Mouse (Mus musculus): ENCODE data around the gene Gm20388.
"Not testable (repeated sequence)": the region's sequence is repeated elsewhere in the genome, so short reads cannot be mapped to it uniquely, and the experiment has no call there.

The Gm20388 gene

DNA sequence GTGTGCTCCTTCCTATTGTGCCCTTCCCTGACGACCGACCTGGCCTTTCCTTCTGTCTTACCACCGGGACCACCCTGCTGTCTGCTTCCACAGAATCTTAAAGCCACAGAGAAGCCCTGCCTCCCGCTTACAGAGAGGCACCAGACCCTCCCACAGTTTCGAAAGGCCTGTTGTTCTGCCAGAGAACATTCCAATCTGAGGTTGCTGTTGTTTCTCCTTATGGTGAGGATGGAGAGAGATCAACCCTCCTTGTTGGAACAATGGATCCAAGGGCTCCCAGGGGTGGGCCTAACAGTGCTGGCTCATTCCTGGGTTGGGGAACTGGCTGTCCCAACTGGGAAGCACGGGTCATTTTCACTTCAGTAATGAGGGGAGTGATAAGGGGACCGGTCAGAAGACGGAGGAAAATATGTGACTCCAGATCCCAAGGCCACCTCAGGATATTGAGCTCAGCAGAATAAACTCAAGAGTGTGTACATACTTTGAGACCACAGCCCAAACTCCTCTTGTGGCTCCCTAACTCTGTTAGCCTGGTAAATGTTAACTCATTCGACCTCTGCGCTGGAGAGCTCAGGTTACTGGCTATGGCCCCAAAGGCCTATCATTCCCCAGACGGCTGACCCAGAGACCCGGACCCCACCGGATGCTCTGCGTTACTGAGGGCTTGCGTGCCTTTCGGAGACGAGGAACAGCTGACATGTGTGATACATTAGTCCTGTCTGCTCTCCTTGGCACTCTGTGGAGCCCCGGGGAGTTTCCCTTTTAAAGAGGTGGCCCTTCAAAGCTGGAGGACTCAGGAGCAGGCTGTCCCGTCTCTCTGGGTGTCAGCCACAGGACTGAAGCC, 3275.1 kb downstream of the Gm20388 start, which contains the start of gene Dpep1:
Gene Dpep1, plus strand, starts transcription at position 677 of the 844 bp plus-strand sequence.
- DNase-seq (ENCODE audit: low spot score in 2 of 2) = peak in 1 of 2 experiments; percentile 55

- DNase-seq (ENCODE audit: low spot score in 2 of 2) = no peak
Measured at GRCm38 (mm10) chr8:123188006-123188405, 3277.4 kb downstream of the Gm20388 start.

- no peak for DNase-seq (ENCODE audit: low spot score in 2 of 2)
Measured at GRCm38 (mm10) chr8:123188841-123189240, 3278.2 kb downstream of the Gm20388 start.

- peak; percentile 41 to 67 for DNase-seq (ENCODE audit: low spot score in 2 of 2)
Measured at GRCm38 (mm10) chr8:123190678-123191077, 3280.0 kb downstream of the Gm20388 start.

DNA sequence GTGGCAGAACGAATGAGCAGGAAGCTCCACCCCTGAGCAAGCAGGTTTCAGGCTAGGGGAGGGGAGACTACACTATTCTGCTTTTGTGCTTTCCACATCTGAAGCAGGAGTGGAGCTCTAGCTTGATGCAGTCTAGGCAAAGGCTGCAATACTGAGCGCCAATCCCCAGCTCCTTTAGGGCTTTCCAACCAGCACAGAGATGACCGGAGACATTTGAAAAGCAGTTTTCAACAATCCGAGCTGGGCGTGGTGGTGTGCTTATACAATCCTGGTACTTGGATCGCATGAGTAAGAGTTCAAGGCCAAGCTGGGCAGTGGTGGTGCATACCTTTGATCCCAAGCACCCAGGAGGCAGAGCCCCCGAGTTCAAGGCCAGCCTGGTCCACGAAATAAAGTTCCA, 3281.3 kb downstream of the Gm20388 start:
- DNase-seq (ENCODE audit: low spot score in 2 of 2) = no peak

GRCm38 (mm10) chr8:123193771-123194170, 3283.1 kb downstream of the Gm20388 start:
- no peak for DNase-seq (ENCODE audit: low spot score in 2 of 2)

GRCm38 (mm10) chr8:123197016-123197415, 3286.4 kb downstream of the Gm20388 start:
- DNase-seq (ENCODE audit: low spot score in 2 of 2) = not testable (repeated sequence)

DNA sequence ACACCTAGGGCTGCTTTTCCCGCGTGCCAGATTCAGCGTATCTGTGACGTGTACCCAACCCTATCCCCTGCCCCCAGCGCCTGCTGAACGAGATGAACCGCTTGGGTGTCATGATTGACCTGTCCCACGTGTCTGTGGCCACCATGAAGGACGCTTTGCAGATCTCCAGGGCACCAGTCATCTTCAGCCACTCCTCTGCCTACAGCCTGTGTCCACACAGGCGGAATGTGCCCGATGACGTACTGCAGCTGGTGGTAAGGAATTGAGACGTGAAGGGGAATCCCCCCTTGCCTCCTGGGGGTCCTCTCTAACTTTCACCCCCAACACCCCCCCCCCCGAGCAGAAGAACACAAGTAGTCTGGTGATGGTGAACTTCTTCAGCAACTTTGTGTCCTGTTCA, 3289.2 kb downstream of the Gm20388 start:
- no peak for DNase-seq (ENCODE audit: low spot score in 2 of 2)

DNA sequence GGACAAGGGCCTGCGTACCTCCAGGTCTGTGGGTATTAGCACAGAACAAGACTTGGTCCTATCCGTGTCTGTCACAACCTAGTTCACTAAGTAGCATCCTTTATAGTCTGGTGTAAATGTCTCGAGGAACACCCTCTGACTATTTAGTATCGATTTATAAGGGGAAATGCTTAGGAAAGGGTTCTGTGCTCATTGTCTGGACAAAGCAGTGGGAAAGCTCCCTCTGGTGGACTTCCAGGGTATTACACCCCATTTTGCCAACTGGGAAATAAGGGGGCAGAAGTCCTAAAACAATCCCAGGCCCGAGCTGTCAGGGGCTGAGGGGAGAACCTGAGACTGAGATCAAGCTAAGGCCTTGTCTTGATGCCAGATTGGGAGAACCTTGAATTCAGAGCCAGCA, 3291.6 kb downstream of the Gm20388 start:
- DNase-seq (ENCODE audit: low spot score in 2 of 2) = peak in 1 of 2 experiments; percentile 61

DNA sequence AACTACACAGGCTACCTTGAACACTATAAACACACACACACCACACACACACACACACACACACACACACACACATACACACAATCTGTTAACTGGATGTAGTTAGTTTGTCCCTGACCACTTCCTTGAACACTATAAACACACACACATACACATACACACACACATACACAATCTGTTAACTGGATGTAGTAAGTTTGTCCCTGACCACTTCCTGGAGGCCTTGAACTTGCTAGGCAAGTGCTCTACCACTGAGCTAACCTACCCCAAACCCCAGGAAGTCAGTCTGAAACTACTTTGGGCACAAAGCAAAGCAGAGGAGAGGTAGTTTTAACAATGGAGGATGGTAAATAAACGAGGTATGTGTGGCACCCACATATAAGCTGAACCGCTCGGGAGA, 3292.9 kb downstream of the Gm20388 start:
- no peak for DNase-seq (ENCODE audit: low spot score in 2 of 2)

GRCm38 (mm10) chr8:123211876-123212275, 3301.2 kb downstream of the Gm20388 start:
- no peak for DNase-seq (ENCODE audit: low spot score in 2 of 2)

DNA sequence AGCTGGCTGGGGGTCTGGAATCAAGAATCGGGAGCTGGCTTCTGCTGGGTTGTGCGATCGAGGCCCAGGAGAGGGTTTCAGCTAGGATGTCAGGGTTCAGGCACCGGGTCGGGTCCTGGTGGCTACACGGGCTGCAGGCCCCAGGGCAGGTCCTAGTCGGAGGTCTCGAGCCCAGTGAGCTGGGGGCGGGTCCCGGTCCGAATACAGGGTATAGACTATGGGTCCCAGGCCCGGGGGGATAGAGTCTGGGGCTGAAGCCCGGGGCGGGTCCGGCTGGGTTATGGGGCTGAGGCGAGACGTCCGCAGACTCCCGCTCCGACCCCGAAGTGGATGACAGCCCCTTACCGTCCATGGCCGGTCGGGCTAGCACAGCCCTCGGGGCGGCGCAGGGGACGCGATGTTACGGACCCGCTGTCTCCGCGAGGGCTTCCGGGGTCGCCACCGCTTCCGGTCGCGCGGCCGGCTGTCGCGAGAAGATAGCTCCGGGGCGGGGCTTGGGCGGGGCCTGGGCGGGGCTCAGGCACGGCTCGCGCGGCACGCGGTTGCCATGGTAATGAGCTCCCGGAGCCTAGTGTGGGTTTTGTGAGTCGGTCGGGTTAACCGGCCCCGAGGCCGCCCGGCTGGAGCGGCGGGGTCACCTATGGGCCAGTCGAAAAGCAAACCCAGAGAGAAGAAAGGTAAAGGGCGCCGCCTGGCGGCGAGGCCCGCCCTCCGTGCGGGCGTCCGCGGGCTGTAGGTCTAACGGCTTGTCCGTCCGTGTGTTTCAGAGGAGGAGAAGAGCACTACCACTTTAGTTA, 3301.9 kb downstream of the Gm20388 start, which contains the start of the genes Chmp1a and Spata33:
Gene Chmp1a, minus strand, starts transcription at position 443 of the 797 bp plus-strand sequence.
Gene Spata33, plus strand, starts transcription at position 512 of the 797 bp plus-strand sequence.
- DNase-seq (ENCODE audit: low spot score in 2 of 2) = peak; percentile 87 to 90

DNA sequence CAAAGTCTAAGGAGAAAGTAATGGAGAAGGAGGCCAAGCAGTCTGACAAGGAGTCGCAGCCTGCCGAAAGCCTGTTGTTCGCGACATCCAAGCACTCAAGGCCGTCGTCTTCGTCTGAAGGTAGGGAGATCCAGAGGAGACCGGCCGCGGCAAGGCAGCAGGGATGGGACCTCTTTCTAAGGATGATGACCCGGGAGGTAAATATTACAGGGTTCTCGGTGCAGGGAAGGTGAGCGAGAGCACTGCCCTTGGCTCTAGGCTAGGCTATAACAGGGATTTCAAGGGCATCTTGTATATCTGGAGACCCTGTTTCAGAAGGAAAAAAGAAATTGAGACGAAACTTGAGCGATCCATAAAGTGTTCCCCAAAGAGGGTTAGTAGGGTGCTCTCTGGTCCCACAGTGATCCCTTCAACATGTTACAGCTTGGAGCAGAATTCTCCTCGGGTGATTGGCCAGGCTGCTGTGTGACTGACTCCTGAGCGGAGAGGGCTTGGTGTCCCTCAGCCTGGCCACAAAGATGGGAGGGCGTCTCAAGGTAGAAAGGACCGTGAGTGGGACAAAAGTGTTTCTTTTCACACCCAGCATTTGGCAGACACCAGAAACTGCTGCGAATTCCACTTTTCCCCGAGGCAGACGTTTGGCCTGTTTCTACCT, 3302.6 kb downstream of the Gm20388 start:
- DNase-seq (ENCODE audit: low spot score in 2 of 2) = no peak

GRCm38 (mm10) chr8:123215430-123215829, 3304.8 kb downstream of the Gm20388 start:
- DNase-seq (ENCODE audit: low spot score in 2 of 2) = no peak

GRCm38 (mm10) chr8:123220917-123221316, 3310.3 kb downstream of the Gm20388 start:
- no peak for DNase-seq (ENCODE audit: low spot score in 2 of 2)

DNA sequence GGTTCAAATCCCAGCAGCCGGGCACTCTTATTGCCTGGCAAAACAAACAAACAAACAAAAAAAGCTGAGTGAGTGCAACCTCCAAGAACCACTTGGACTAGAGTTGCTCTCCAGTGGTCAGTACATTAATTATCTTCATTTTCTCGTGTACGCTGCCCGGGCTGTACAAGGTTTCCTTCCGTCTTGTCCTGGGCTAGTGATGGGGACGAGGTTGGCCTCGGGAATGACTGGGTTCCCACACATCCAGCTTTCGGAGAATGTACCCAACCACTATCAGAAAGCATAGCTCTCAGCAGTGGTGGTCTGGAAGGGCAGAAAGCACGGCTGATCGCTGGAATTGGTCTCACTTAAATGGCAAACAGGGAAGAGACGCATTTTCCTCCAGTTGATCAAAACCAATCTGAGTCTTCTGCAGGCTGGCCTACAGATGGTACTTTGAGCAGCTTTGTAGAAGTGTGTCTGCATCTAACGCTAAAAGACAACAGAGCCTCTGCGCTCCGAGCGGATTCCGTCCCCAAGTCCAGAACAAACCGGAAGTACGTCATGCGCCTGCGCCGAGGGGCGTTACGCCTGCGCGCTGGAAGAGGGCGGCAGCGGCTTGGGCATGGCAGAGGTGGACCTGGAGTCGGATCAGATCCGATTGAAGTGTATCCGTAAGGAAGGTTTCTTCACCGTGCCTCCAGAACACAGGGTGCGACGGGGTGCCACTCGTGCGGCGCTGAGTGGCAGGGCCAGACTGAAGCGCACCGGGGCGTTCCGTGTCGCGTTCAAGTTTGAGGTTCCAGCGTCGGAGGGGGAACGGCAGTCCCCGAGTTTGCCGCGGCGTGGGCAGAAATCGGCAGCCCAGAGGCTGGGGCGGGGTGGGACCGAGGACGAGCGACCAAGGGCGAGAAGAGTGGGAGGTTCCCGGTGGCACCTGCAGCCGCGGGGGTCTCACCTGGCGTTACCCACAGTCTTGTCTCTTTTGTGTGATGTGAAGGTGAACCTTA, 3313.9 kb downstream of the Gm20388 start, which contains the start of gene Cdk10:
Gene Cdk10, plus strand, starts transcription at position 565 of the 989 bp plus-strand sequence.
- DNase-seq (ENCODE audit: low spot score in 2 of 2) = peak; percentile 90 to 91

GRCm38 (mm10) chr8:123228416-123228815, 3317.8 kb downstream of the Gm20388 start:
- DNase-seq (ENCODE audit: low spot score in 2 of 2) = no peak

- not testable (repeated sequence) for DNase-seq (ENCODE audit: low spot score in 2 of 2)
Measured at GRCm38 (mm10) chr8:123230326-123230725, 3319.7 kb downstream of the Gm20388 start.

- no peak for DNase-seq (ENCODE audit: low spot score in 2 of 2)
Measured at GRCm38 (mm10) chr8:123231742-123232141, 3321.1 kb downstream of the Gm20388 start.

- no peak for DNase-seq (ENCODE audit: low spot score in 2 of 2)
Measured at GRCm38 (mm10) chr8:123232553-123232952, 3321.9 kb downstream of the Gm20388 start.

All from urinary bladder, adult 18-20 months (tissue).